ENCODE assay signal across 11 mouse cellular contexts in the genomic region with DNA sequence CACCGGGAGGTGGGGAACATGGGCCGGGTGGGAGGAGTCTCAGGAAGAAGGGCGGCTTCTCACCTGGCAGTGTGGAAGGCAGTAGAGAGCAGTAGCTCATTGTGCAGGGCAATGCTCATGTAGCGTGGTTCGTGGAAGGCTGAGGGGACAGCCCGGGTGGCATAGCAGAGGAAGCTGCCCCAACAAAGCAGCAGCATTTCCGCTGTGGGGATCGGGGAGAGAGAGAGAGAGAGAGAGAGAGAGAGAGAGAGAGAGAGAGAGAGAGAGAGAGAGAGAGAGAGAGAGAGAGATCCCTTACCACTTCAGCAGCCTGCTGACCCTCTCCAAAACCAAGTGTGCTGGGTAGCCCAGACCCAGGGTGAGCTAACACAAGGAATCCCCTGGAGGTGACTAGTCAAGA. TPM values are rescaled to one million over a fixed set of nuclear protein-coding genes. Genes with fewer than 3 reads are reported as not detected.
DNase-seq lines count a peak whose midpoint lies in the region; ATAC-seq and TF ChIP-seq lines count a peak whose summit lies in the region.
"Had no signal": no experiment of that assay in that cellular context is flagged by ENCODE, and none has a peak within 500 bp of the region (broad histone marks: within the 10 kb centered on the region; RNA-seq: fewer than 3 reads in every experiment).

No protein-coding gene starts in this region.

- 48% methylated on average over 8 of the region's 8 CpGs for WGBS in hindbrain, embryonic 10.5 days
- WGBS in hindbrain, embryonic 16.5 days: 45% methylated on average over 8 of the region's 8 CpGs
- 38% methylated on average over 8 of the region's 8 CpGs for WGBS in liver, postnatal 0 days (ENCODE audit: insufficient replicate concordance)
- 38% methylated on average over 8 of the region's 8 CpGs for WGBS in midbrain, embryonic 16.5 days
- 43% methylated on average over 8 of the region's 8 CpGs for WGBS in forebrain, embryonic 11.5 days
- 52% methylated on average over 8 of the region's 8 CpGs for WGBS in hindbrain, embryonic 11.5 days

- no peak overlapping the region for H3K4me3 ChIP-seq in hindbrain, embryonic 10.5 days
- no peak overlapping the region for H3K4me3 ChIP-seq in hindbrain, embryonic 16.5 days (ENCODE audit: low read length)
- H3K4me3 ChIP-seq in liver, postnatal 0 days (ENCODE audit: low read depth, low read length): no peak overlapping the region
- no peak overlapping the region for H3K4me3 ChIP-seq in midbrain, embryonic 16.5 days (ENCODE audit: low read depth, low read length)
- no peak overlapping the region for H3K4me3 ChIP-seq in forebrain, embryonic 11.5 days (ENCODE audit: low read depth, low read length)
- no peak overlapping the region for H3K4me3 ChIP-seq in hindbrain, embryonic 11.5 days (ENCODE audit: low read depth, low read length)
- H3K4me3 ChIP-seq: layer of hippocampus, adult 2 months had no signal

- peaks cover 19% of the 10 kb centered on the region for H3K4me1 ChIP-seq in hindbrain, embryonic 10.5 days (replicated peaks)
- peaks cover 3% of the 10 kb centered on the region for H3K4me1 ChIP-seq in hindbrain, embryonic 16.5 days (ENCODE audit: control insufficient read depth, insufficient read depth, low read depth, low read length)
- H3K4me1 ChIP-seq in liver, postnatal 0 days (ENCODE audit: insufficient read depth): peaks cover 4% of the 10 kb centered on the region
- no peaks in the 10 kb centered on the region for H3K4me1 ChIP-seq in midbrain, embryonic 16.5 days (ENCODE audit: control insufficient read depth, insufficient read depth, low read length)
- H3K4me1 ChIP-seq in forebrain, embryonic 11.5 days (replicated peaks; ENCODE audit: control insufficient read depth, insufficient read depth, low read length): 0 out of 2 replicates have a peak, but pooled peaks cover 2% of the 10 kb centered on the region
- 0 out of 2 replicates have a peak, but pooled peaks cover 3% of the 10 kb centered on the region for H3K4me1 ChIP-seq in hindbrain, embryonic 11.5 days (replicated peaks; ENCODE audit: control insufficient read depth, insufficient read depth, low read length)

- H3K9ac ChIP-seq in hindbrain, embryonic 16.5 days (ENCODE audit: low read depth, low read length): no peak overlapping the region
- H3K9ac ChIP-seq in liver, postnatal 0 days (replicated peaks): no peak overlapping the region
- H3K9ac ChIP-seq in midbrain, embryonic 16.5 days (ENCODE audit: low read depth, low read length): no peak overlapping the region
- H3K9ac ChIP-seq in forebrain, embryonic 11.5 days (ENCODE audit: low read length): no peak overlapping the region
- no peak overlapping the region for H3K9ac ChIP-seq in hindbrain, embryonic 11.5 days (ENCODE audit: low read depth, low read length)

- TF ChIP-seq EP300 in liver, postnatal 0 days (IDR thresholded peaks at IDR 0.05; ENCODE audit: low read depth): no peak

- no peaks in the 10 kb centered on the region for H3K9me3 ChIP-seq in hindbrain, embryonic 10.5 days
- H3K9me3 ChIP-seq in hindbrain, embryonic 16.5 days (ENCODE audit: control insufficient read depth, low read length): no peaks in the 10 kb centered on the region
- H3K9me3 ChIP-seq in liver, postnatal 0 days (ENCODE audit: low read length): no peaks in the 10 kb centered on the region
- no peaks in the 10 kb centered on the region for H3K9me3 ChIP-seq in midbrain, embryonic 16.5 days (replicated peaks; ENCODE audit: control insufficient read depth, low read length, poor library complexity, severe bottlenecking)
- no peaks in the 10 kb centered on the region for H3K9me3 ChIP-seq in forebrain, embryonic 11.5 days (ENCODE audit: control insufficient read depth, low read length)
- H3K9me3 ChIP-seq in hindbrain, embryonic 11.5 days (ENCODE audit: control insufficient read depth, low read length): no peaks in the 10 kb centered on the region

- peaks cover 32% of the 10 kb centered on the region for H3K27me3 ChIP-seq in hindbrain, embryonic 10.5 days (ENCODE audit: insufficient read depth, poor library complexity, severe bottlenecking)
- no peaks in the 10 kb centered on the region for H3K27me3 ChIP-seq in hindbrain, embryonic 16.5 days (replicated peaks; ENCODE audit: control insufficient read depth, insufficient read depth, low read length)
- 0 out of 2 replicates have a peak, but pooled peaks cover 3% of the 10 kb centered on the region for H3K27me3 ChIP-seq in liver, postnatal 0 days (ENCODE audit: insufficient read depth, low read length)
- H3K27me3 ChIP-seq in midbrain, embryonic 16.5 days (ENCODE audit: control insufficient read depth, insufficient read depth, low read depth, low read length): no peaks in the 10 kb centered on the region
- peaks cover 2% of the 10 kb centered on the region; the same call in 1 of the 2 replicates for H3K27me3 ChIP-seq in forebrain, embryonic 11.5 days (ENCODE audit: control insufficient read depth, insufficient read depth, low read length)
- no peaks in the 10 kb centered on the region; the same call in 1 of the 2 replicates for H3K27me3 ChIP-seq in hindbrain, embryonic 11.5 days (ENCODE audit: control insufficient read depth, insufficient read depth, low read length)

- H3K36me3 ChIP-seq in hindbrain, embryonic 10.5 days: no peaks in the 10 kb centered on the region
- H3K36me3 ChIP-seq in hindbrain, embryonic 16.5 days (ENCODE audit: control insufficient read depth, insufficient read depth, low read length): no peaks in the 10 kb centered on the region
- H3K36me3 ChIP-seq in liver, postnatal 0 days (replicated peaks; ENCODE audit: insufficient read depth, low read length): no peaks in the 10 kb centered on the region
- H3K36me3 ChIP-seq in midbrain, embryonic 16.5 days (ENCODE audit: control insufficient read depth, insufficient read depth, low read length): no peaks in the 10 kb centered on the region
- no peaks in the 10 kb centered on the region for H3K36me3 ChIP-seq in forebrain, embryonic 11.5 days (ENCODE audit: control insufficient read depth, insufficient read depth, low read length)
- H3K36me3 ChIP-seq in hindbrain, embryonic 11.5 days (ENCODE audit: control insufficient read depth, insufficient read depth, low read length): no peaks in the 10 kb centered on the region

- no peak for ATAC-seq in hindbrain, embryonic 16.5 days
- ATAC-seq in inflammation-experienced regulatory T-cells, adult 6 months: peak; percentile 56
- ATAC-seq in liver, postnatal 0 days: no peak
- no peak for ATAC-seq in midbrain, embryonic 16.5 days
- ATAC-seq in forebrain, embryonic 11.5 days (replicated peaks; ENCODE audit: low FRiP score): no peak
- no peak for ATAC-seq in hindbrain, embryonic 11.5 days (ENCODE audit: low FRiP score)

- peak overlapping the region; percentile 23; the same call in 1 of the 2 replicates for H3K27ac ChIP-seq in hindbrain, embryonic 10.5 days
- H3K27ac ChIP-seq in hindbrain, embryonic 16.5 days (ENCODE audit: low read depth, low read length): no peak overlapping the region
- H3K27ac ChIP-seq in liver, postnatal 0 days (ENCODE audit: low read depth): no peak overlapping the region
- H3K27ac ChIP-seq in midbrain, embryonic 16.5 days (ENCODE audit: low read length): no peak overlapping the region
- H3K27ac ChIP-seq in forebrain, embryonic 11.5 days (ENCODE audit: low read depth, low read length): no peak overlapping the region
- H3K27ac ChIP-seq in hindbrain, embryonic 11.5 days (ENCODE audit: low read depth, low read length): no peak overlapping the region
- H3K27ac ChIP-seq: layer of hippocampus, adult 2 months had no signal

- no peak overlapping the region for H3K4me2 ChIP-seq in hindbrain, embryonic 16.5 days (ENCODE audit: low read length)
- peak overlapping the region; percentile 59 for H3K4me2 ChIP-seq in liver, postnatal 0 days (ENCODE audit: low read depth, low read length)
- no peak overlapping the region for H3K4me2 ChIP-seq in midbrain, embryonic 16.5 days (ENCODE audit: low read length)
- no peak overlapping the region for H3K4me2 ChIP-seq in forebrain, embryonic 11.5 days (ENCODE audit: low read depth, low read length, severe bottlenecking)
- no peak overlapping the region for H3K4me2 ChIP-seq in hindbrain, embryonic 11.5 days (replicated peaks; ENCODE audit: low read depth, low read length)

- no peak for TF ChIP-seq CTCF in liver, postnatal 0 days (IDR thresholded peaks at IDR 0.05; ENCODE audit: low read depth)

- DNase-seq in hindbrain, embryonic 10.5 days (ENCODE audit: low spot score): no peak
- no peak for DNase-seq in liver, postnatal 0 days
- DNase-seq in thymus, postnatal 36 days: peak; percentile 29 to 55
- DNase-seq in forebrain, embryonic 11.5 days (ENCODE audit: low spot score): no peak
- no peak for DNase-seq in hindbrain, embryonic 11.5 days (ENCODE audit: low spot score)
- DNase-seq: cerebellum, postnatal 10 days; left cerebral cortex, postnatal 4 days had no signal

RNA-seq across cellular contexts. Expression of a gene that starts 8.7 kb away (rescaled TPM):
- polyA plus RNA-seq in hindbrain, embryonic 10.5 days (2016; fragmentation: Nextera tagmentation; extraction: Ambion mirVana): 0.07 and 0.09 TPM in 2 replicates
- 0.43 and 0.51 TPM in 2 replicates for polyA plus RNA-seq in hindbrain, embryonic 16.5 days (2015; fragmentation: Nextera tagmentation; extraction: Ambion mirVana)
- under 1 TPM; 0.18 to 0.37 (median 0.27) TPM for polyA plus RNA-seq in inflammation-experienced regulatory T-cells, adult 6 months (2017; shearing (Covaris generic))
- 0.04 TPM in 1 of 2 replicates, not detected in the other for polyA plus RNA-seq in liver, postnatal 0 days (2015; fragmentation: Nextera tagmentation; extraction: Ambion mirVana)
- polyA plus RNA-seq in midbrain, embryonic 16.5 days (2015; fragmentation: Nextera tagmentation; extraction: Ambion mirVana): 0.70 and 0.89 TPM in 2 replicates
- polyA plus RNA-seq in forebrain, embryonic 11.5 days (2014; fragmentation: Nextera tagmentation; extraction: Ambion mirVana): 0.03 TPM in 2 replicates
- 0.46 TPM in 1 of 2 replicates, not detected in the other for polyA plus RNA-seq in hindbrain, embryonic 11.5 days (2014; fragmentation: Nextera tagmentation; extraction: Ambion mirVana)

RNA-seq across cellular contexts. Expression of a gene that starts 19.2 kb away (rescaled TPM):
- polyA plus RNA-seq in hindbrain, embryonic 10.5 days (2016; fragmentation: Nextera tagmentation; extraction: Ambion mirVana): 3.9 and 4.6 TPM in 2 replicates
- polyA plus RNA-seq in hindbrain, embryonic 16.5 days (2015; fragmentation: Nextera tagmentation; extraction: Ambion mirVana): 7.3 and 8.1 TPM in 2 replicates
- 1 to 10 TPM; 5.9 to 8.5 (median 7.9) TPM for polyA plus RNA-seq in inflammation-experienced regulatory T-cells, adult 6 months (2017; shearing (Covaris generic))
- 0.89 and 0.92 TPM in 2 replicates for polyA plus RNA-seq in liver, postnatal 0 days (2015; fragmentation: Nextera tagmentation; extraction: Ambion mirVana)
- polyA plus RNA-seq in midbrain, embryonic 16.5 days (2015; fragmentation: Nextera tagmentation; extraction: Ambion mirVana): 8.5 and 9.9 TPM in 2 replicates
- polyA plus RNA-seq in forebrain, embryonic 11.5 days (2014; fragmentation: Nextera tagmentation; extraction: Ambion mirVana): 4.3 and 4.5 TPM in 2 replicates
- 3.6 and 3.8 TPM in 2 replicates for polyA plus RNA-seq in hindbrain, embryonic 11.5 days (2014; fragmentation: Nextera tagmentation; extraction: Ambion mirVana)

RNA-seq across cellular contexts. Expression of a gene that starts 27.7 kb away (rescaled TPM):
- polyA plus RNA-seq in hindbrain, embryonic 10.5 days (2016; fragmentation: Nextera tagmentation; extraction: Ambion mirVana): 50.8 and 63.5 TPM in 2 replicates
- polyA plus RNA-seq in hindbrain, embryonic 16.5 days (2015; fragmentation: Nextera tagmentation; extraction: Ambion mirVana): 38.2 and 39.5 TPM in 2 replicates
- polyA plus RNA-seq in inflammation-experienced regulatory T-cells, adult 6 months (2017; shearing (Covaris generic)): 10 to 100 TPM; 39.1 to 45.1 (median 39.1) TPM
- polyA plus RNA-seq in liver, postnatal 0 days (2015; fragmentation: Nextera tagmentation; extraction: Ambion mirVana): 18.3 and 19.8 TPM in 2 replicates
- 38.2 and 41.6 TPM in 2 replicates for polyA plus RNA-seq in midbrain, embryonic 16.5 days (2015; fragmentation: Nextera tagmentation; extraction: Ambion mirVana)
- 55.9 and 59.9 TPM in 2 replicates for polyA plus RNA-seq in forebrain, embryonic 11.5 days (2014; fragmentation: Nextera tagmentation; extraction: Ambion mirVana)
- polyA plus RNA-seq in hindbrain, embryonic 11.5 days (2014; fragmentation: Nextera tagmentation; extraction: Ambion mirVana): 51.4 and 52.9 TPM in 2 replicates

Comparison
In these comparisons a context has a peak if more than half of its experiments do, and no peak if none do; other contexts are left out.
1. DNase-seq: peak in thymus, postnatal 36 days (2 of 2); none in hindbrain, embryonic 10.5 days (single experiment), liver, postnatal 0 days (single experiment), forebrain, embryonic 11.5 days (single experiment) and hindbrain, embryonic 11.5 days (single experiment).